Mouse (Mus musculus) heart, postnatal 0 days (tissue): Measurements from ENCODE around the gene Dgka. TPM values are rescaled to one million over a fixed set of nuclear protein-coding genes. Genes with fewer than 3 reads are reported as not detected.

Experiments
- ATAC-seq: fragments of 200-750 bp; cut with Nextera tagmentation; 2 replicates; pipeline ENCODE4 v1.8.0; 2017; ENCODE audit warnings: low read depth, moderate number of reproducible peaks, moderate library complexity; ENCODE audit not compliant: insufficient read depth
- DNase-seq: peaks from one replicate; pipeline ENCODE4 v3.0.0-alpha.2; 2016; ENCODE audit warnings: low spot score
- H3K27ac ChIP-seq: fragments of 300-500 bp; sonication (generic); 2 replicates; pipeline ENCODE4 v1.5.1; 2014; ENCODE audit warnings: low read depth, mild to moderate bottlenecking
- H3K27me3 ChIP-seq: fragments of 300-500 bp; sonication (generic); 2 replicates; pipeline ENCODE4 v1.6.1; 2014; ENCODE audit warnings: low read length, mixed read lengths; ENCODE audit not compliant: control insufficient read depth, insufficient read depth
- H3K36me3 ChIP-seq: fragments of 300-500 bp; sonication (generic); replicated peaks from 2 replicates; pipeline ENCODE4 v1.6.1; 2014; ENCODE audit warnings: low read length, mixed read lengths; ENCODE audit not compliant: control insufficient read depth, insufficient read depth
- H3K4me1 ChIP-seq: fragments of 300-500 bp; sonication (generic); 2 replicates; pipeline ENCODE4 v1.6.1; 2014; ENCODE audit warnings: antibody characterized with exemption; ENCODE audit not compliant: control insufficient read depth, insufficient read depth
- H3K4me2 ChIP-seq: fragments of 300-500 bp; sonication (generic); 2 replicates; pipeline ENCODE4 v1.6.1; 2014; ENCODE audit warnings: low read depth, mild to moderate bottlenecking, low read length, moderate library complexity
- H3K4me3 ChIP-seq: fragments of 300-500 bp; sonication (generic); 2 replicates; pipeline ENCODE4 v1.5.1; 2014; ENCODE audit warnings: low read depth, low read length
- H3K9ac ChIP-seq: fragments of 300-500 bp; sonication (generic); replicated peaks from 2 replicates; pipeline ENCODE4 v1.6.1; 2014; ENCODE audit warnings: low read depth, low read length, mixed read lengths
- H3K9me3 ChIP-seq: fragments of 300-500 bp; sonication (generic); replicated peaks from 2 replicates; pipeline ENCODE4 v1.6.1; 2016; ENCODE audit warnings: low read length; ENCODE audit not compliant: control insufficient read depth
- CTCF ChIP-seq: IDR thresholded peaks from 2 replicates; pipeline ENCODE4 v1.5.1; 2016; ENCODE audit warnings: antibody characterized with exemption, control low read depth, low read depth
- EP300 ChIP-seq: IDR thresholded peaks from 2 replicates; pipeline ENCODE4 v1.6.1; 2016; ENCODE audit warnings: antibody characterized with exemption, low read depth
- WGBS: fragments of 180-500 bp; shearing (Covaris S2); extraction: QIAGEN DNeasy Blood & Tissue Kit; methylation state at CpG from one replicate; pipeline ENCODE4 v1.1.7; 2014; 5-methylcytosine and 5-hydroxymethylcytosine counted together
- polyA plus RNA-seq: library from polyadenylated mRNA; unstranded; fragments of >200 nt; fragmentation: Nextera tagmentation; extraction: Ambion mirVana; gene quantifications from 2 replicates; pipeline ENCODE4 v1.2.1, GENCODE M21; 2015
- total RNA-seq: library from RNA; depleted of rRNA; stranded (reverse); fragments of >200 nt; gene quantifications from 2 replicates; pipeline ENCODE4 v1.2.3, GENCODE M21; 2014; ENCODE audit warnings: low replicate concordance

Dgka gene
- total and polyA plus RNA-seq, 2 experiments from 2014 or later = 4.8 to 5.2 TPM

- peak overlapping the region; percentile 88 for H3K27ac ChIP-seq
- ATAC-seq = no peak
- 86% methylated on average over 1 of the region's 1 CpGs for WGBS
These were observed 35.5 kb upstream of the Dgka start for GRCm38 (mm10) chr10:128780200-128780599.

GRCm38 (mm10) chr10:128779011-128779795 is 34.5 kb upstream of the Dgka start:
- Histone ChIP-seq H3K4me1 (no peaks in the 10 kb centered on the region), H3K9me3 (peaks cover 5% of the 10 kb centered on the region; the same call in 1 of the 2 replicates), H3K4me3 (no peak overlapping the region), H3K27ac (peak overlapping the region; percentile 88), H3K4me2 (peak overlapping the region; percentile 5; the same call in 1 of the 2 replicates), H3K9ac (no peak overlapping the region), H3K36me3 (no peaks in the 10 kb centered on the region), H3K27me3 (no peaks in the 10 kb centered on the region)
- DNase-seq = peak; percentile 91
- 31% methylated on average over 8 of the region's 8 CpGs for WGBS
- TF ChIP-seq EP300 (no peak; the same call in none of the 2 replicates), CTCF (no peak)
- ATAC-seq = peak; percentile 95

More at GRCm38 (mm10) chr10:128780200-128780599, 35.5 kb upstream of the Dgka start:
- no peaks in the 10 kb centered on the region for H3K4me1 ChIP-seq
- TF ChIP-seq EP300 (no peak), CTCF (no peak)
- peaks cover 10% of the 10 kb centered on the region; the same call in 1 of the 2 replicates for H3K9me3 ChIP-seq
- H3K36me3 ChIP-seq = no peaks in the 10 kb centered on the region
- H3K4me2 ChIP-seq = no peak overlapping the region
- no peak overlapping the region for H3K9ac ChIP-seq
- no peaks in the 10 kb centered on the region for H3K27me3 ChIP-seq
- H3K4me3 ChIP-seq = no peak overlapping the region
- DNase-seq = no peak

GRCm38 (mm10) chr10:128778441-128778840 is 33.8 kb upstream of the Dgka start:
- 80% methylated on average over 2 of the region's 2 CpGs for WGBS
- ATAC-seq = no peak
- Histone ChIP-seq H3K4me3 (no peak overlapping the region), H3K4me1 (no peaks in the 10 kb centered on the region), H3K27me3 (no peaks in the 10 kb centered on the region), H3K9me3 (no peaks in the 10 kb centered on the region), H3K36me3 (no peaks in the 10 kb centered on the region), H3K4me2 (no peak overlapping the region), H3K27ac (peak overlapping the region; percentile 88), H3K9ac (no peak overlapping the region)
- no peak for DNase-seq
- TF ChIP-seq EP300 = no peak
- no peak for TF ChIP-seq CTCF

GRCm38 (mm10) chr10:128773685-128774084 is 29.0 kb upstream of the Dgka start:
- Histone ChIP-seq H3K9ac (no peak overlapping the region), H3K9me3 (no peaks in the 10 kb centered on the region), H3K36me3 (no peaks in the 10 kb centered on the region), H3K27ac (no peak overlapping the region), H3K4me3 (no peak overlapping the region), H3K27me3 (no peaks in the 10 kb centered on the region), H3K4me2 (no peak overlapping the region), H3K4me1 (no peaks in the 10 kb centered on the region)
- ATAC-seq (no peak), DNase-seq (no peak)
- peak; percentile 40 for TF ChIP-seq CTCF
- TF ChIP-seq EP300 = no peak
- 14% methylated on average over 5 of the region's 5 CpGs for WGBS

- Histone ChIP-seq H3K9ac (no peak overlapping the region), H3K4me2 (no peak overlapping the region), H3K4me3 (no peak overlapping the region), H3K27ac (no peak overlapping the region), H3K36me3 (no peaks in the 10 kb centered on the region), H3K27me3 (no peaks in the 10 kb centered on the region), H3K4me1 (no peaks in the 10 kb centered on the region), H3K9me3 (no peaks in the 10 kb centered on the region)
- no peak for ATAC-seq
- 80% methylated on average over 2 of the region's 2 CpGs for WGBS
- no peak for DNase-seq
- TF ChIP-seq EP300 (no peak), CTCF (peak; percentile 24)
These were observed 28.2 kb upstream of the Dgka start for GRCm38 (mm10) chr10:128772895-128773294.
